Mouse (Mus musculus): Measurements from ENCODE around the gene Fam19a3.

The Fam19a3 gene

GRCm38 (mm10) chr3:104792360-104793270 is 11.0 kb upstream of the Fam19a3 start:
- WGBS: 64% methylated on average over 15 of the region's 15 CpGs

DNA sequence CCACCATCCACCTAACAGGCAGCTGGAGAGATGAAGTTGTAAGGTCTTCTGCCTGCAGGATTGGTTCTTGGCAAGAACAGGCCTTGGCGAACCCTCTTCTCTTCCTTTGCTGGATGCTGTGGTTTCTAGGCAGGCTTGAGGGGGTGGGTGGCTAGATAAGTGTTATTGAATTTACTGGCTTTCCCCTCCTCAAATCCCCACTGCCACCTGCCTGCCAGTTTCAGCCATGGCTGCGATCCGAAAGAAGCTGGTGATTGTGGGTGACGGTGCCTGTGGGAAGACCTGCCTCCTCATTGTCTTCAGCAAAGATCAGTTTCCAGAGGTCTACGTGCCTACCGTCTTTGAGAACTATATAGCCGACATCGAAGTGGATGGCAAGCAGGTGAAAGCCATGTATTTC is 10.0 kb upstream of the Fam19a3 start:
- WGBS: 59% methylated on average over 8 of the region's 8 CpGs

DNA sequence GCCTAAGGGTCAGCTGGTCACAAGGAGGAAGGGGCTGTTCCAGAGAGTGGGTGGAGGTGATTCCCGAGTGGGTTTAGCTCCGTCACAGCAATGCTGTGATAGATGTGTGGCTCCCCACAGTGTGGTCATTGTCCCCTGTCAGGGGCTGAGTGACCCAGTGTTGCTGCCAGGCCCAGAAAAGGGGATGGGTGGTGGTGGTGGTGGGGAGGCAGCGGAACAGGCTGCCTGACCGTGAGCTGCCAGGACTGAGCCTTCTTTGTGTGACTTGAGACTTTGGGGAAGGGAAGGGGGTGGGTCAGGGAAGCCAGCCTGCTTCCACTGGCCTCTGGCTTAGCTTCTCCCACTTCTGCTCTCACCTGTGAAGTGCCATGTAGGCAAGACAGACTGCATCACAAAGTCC is 9.4 kb upstream of the Fam19a3 start:
- WGBS: 26% methylated on average over 4 of the region's 4 CpGs

GRCm38 (mm10) chr3:104790401-104790937 is 8.8 kb upstream of the Fam19a3 start:
- WGBS: 23% methylated on average over 6 of the region's 6 CpGs

DNA sequence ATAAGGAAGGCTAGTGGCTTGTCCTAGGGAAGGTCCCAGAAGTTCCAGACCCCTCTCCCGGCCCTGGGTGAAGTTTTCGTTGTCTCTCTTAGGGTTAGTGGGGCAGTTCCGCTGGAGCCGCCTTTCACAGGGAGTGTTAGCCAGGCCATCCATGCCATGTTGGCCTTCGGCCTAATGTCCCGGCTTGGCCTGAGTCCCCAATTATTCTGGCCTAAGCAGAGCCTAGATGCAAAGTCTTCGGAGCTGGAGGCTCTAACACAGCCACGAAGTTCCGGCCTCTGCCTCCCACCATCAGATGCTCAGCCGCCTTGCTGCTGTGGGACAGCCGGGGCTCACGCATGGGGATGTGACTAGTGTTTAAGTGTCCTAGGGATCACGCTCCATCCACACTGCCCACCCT is 8.2 kb upstream of the Fam19a3 start:
- WGBS: 27% methylated on average over 13 of the region's 13 CpGs

- WGBS: 19% methylated on average over 10 of the region's 10 CpGs
Measured at GRCm38 (mm10) chr3:104789312-104789605, 7.6 kb upstream of the Fam19a3 start.

GRCm38 (mm10) chr3:104788561-104789311 is 7.1 kb upstream of the Fam19a3 start:
- 4% methylated on average over 52 of the region's 52 CpGs for WGBS

- WGBS: 57% methylated on average over 3 of the region's 3 CpGs
Measured at GRCm38 (mm10) chr3:104788075-104788474, 6.4 kb upstream of the Fam19a3 start, which contains the start of gene Rhoc. TSS of gene Rhoc (plus strand) at chr3:104788375.

DNA sequence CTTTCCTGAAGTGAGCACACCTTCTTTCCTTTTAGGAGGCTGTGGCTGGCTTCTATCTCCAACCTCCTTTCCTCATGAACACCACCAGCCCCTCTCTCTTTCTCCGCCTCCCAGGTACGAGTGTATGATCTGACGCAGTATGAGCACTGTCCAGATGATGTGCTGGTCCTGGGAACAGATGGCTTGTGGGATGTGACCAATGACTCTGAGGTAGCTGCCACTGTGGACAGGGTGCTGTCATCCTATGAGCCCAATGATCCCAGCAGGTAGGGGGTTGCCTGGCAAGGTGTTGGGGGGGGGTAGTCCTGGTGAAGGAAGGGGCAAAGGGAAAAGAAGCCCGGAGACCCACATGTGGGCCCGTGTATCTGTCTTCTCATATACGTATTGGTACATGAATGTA is 3.6 kb upstream of the Fam19a3 start:
- 91% methylated on average over 6 of the region's 6 CpGs for WGBS

- 71% methylated on average over 14 of the region's 14 CpGs for WGBS
Measured at GRCm38 (mm10) chr3:104783971-104784500, 2.4 kb upstream of the Fam19a3 start.

DNA sequence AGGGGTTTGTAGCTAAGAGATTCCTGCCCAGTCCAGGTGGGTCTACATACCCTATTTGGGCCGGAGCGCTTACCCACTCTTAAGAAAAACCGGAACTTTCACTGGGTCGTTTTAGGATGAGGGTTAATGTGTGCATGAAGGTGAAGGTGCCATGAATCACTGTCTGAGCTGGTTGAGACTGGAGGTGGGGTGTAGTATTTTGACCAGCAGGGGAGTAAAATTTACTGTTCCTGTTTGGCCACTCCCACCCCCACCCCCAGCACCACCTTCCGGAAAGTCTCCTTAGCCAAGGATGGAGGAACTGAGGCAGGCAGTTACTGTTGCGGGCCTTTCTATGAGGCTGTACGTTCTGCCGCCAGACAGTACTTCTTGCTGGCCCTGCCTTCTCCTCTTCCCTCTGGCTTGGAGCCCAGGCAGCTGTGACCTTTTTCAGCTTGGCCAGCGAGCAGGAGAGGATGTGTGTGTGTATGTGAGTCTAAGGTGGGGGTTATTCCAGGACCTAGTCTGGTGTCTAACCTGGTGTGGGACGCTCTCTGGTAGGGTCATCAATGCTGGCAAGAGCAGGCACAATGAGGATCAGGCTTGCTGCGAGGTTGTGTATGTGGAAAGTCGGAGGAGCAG is 531 bp upstream of the Fam19a3 start:
- 53% methylated on average over 12 of the region's 12 CpGs for WGBS

DNA sequence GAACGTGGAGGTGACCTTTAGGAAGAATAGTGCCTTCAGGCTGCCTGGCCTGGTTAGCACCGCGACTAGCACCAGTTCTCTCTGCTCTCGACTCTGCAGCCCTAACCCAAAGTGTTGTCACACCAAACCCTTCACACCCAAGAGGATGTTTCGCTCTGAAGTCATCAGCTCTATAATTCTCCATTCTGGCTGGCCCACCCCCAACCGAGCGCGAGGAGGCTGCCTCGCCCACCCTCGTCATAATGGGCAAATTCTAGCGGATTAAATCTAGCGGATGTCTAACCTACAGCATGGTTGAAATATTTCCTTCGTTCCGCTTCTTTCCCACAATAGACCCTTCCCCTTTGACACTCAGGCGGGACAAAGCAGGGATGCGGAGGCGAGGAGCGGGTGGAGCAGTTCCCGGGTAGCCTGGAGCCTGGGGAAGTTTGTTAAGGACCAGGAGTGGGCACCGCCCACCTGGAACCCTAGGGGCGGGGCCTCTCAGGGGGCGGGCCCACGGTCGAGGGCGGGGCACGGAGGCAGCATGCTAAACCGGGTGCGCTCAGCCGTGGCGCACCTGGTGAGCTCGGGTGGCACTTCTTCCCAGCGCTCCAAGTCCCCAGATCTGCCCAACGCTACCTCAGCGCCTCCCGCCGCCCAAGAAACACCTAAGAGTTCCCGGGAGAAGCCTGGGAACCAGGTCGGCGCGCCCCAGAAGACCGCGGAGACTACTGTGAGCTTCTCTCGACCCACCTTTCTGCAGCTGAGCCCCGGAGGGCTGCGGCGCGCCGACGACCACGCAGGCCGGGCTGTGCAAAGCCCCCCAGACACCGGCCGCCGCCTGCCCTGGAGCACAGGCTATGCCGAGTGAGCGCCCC is 849 bp downstream of the Fam19a3 start, which contains the start of gene Ppm1j:
TSS of gene Ppm1j (plus strand) at position 496 of the 860 bp plus-strand sequence.
- 2% methylated on average over 56 of the region's 56 CpGs for WGBS

DNA sequence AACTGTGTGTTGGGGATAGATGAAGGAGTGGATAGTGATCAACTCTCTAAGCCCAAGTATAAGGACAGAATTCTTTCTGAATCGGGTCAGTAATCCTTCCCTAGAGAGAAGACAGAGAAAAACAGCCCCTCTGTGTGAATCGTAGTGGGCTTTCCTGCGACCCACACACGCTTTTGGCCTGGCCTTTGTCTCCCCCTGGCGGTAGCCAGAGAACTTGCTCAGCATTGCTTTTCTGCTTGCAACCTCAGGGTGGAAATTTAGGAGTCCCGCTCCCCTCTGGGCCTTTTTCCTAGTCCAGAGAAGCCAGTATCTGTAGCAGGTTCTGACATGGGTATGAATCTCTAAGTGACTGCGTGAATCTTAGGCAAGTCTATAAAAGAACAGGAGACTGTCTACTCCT is 1.7 kb downstream of the Fam19a3 start:
- WGBS: 7% methylated on average over 7 of the region's 7 CpGs

- WGBS: 3% methylated on average over 20 of the region's 20 CpGs
Measured at GRCm38 (mm10) chr3:104777342-104777741, 4.3 kb downstream of the Fam19a3 start.

GRCm38 (mm10) chr3:104773301-104773700 is 8.3 kb downstream of the Fam19a3 start:
- WGBS: 92% methylated on average over 7 of the region's 7 CpGs

DNA sequence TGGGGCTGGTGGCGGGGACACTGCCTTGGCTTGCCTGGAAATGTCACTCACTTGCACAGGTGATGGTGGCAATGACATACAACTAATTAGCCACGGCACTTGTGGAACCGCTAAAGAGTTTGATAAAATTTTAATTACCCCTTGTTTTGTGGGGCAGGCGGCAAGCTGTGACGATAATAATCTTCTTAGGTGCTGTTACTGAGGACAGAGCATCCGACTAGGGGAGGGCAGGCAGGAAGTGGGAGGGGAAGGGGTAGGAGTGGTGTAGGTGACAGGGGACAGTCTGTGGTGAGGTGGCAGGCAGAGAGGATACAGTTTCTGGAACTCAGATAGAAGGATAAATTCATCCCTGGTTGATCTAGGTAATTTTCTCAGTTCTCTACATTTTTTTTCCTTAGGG is 10.2 kb downstream of the Fam19a3 start:
- WGBS: 70% methylated on average over 6 of the region's 6 CpGs

GRCm38 (mm10) chr3:104770918-104771317 is 10.7 kb downstream of the Fam19a3 start:
- 91% methylated on average over 3 of the region's 3 CpGs for WGBS

GRCm38 (mm10) chr3:104770035-104770434 is 11.6 kb downstream of the Fam19a3 start:
- 65% methylated on average over 10 of the region's 10 CpGs for WGBS

- WGBS: 93% methylated on average over 3 of the region's 3 CpGs
Measured at GRCm38 (mm10) chr3:104769135-104769534, 12.5 kb downstream of the Fam19a3 start.

DNA sequence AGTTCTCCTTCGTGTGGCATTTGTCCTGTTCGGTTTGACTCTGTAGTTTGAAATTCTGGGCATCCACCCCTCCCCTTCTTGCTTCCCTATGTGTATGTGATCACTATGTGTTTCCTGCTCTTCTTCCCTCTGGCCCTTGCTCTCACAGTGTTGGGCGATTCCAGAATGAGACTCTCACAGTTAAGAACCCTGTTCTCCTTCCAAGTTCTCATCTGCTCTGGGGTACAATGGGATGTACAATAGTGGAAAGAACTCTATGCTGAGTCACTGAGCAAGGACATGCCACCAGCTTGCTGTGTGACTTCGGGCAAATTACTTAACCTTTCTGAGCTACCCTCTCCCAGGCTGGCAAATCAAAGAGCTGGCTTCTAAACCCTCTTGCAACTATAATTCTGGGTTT is 13.9 kb downstream of the Fam19a3 start:
- WGBS: 84% methylated on average over 4 of the region's 4 CpGs

- 44% methylated on average over 2 of the region's 2 CpGs for WGBS
Measured at GRCm38 (mm10) chr3:104767141-104767540, 14.5 kb downstream of the Fam19a3 start.
